Mouse (Mus musculus) heart, postnatal 14 days (tissue): ENCODE data around the gene Map3k3. TPM values are rescaled to one million over a fixed set of nuclear protein-coding genes. Genes with fewer than 3 reads are reported as not detected.
"Not testable (repeated sequence)": the region's sequence is repeated elsewhere in the genome, so short reads cannot be mapped to it uniquely, and the experiment has no call there.

Experiments
- DNase-seq, 2 experiments: peaks; one replicate each; pipeline ENCODE4 v3.0.0; 2021 to 2022
- intact Hi-C: fragments of 180-260 bp; cut with DNase I; formaldehyde crosslinking; loops from one replicate; pipeline ENCODE4 v1.15.1; 2025
- total RNA-seq, 2 experiments: library from RNA; stranded (reverse); gene quantifications; 2 replicates each; pipeline ENCODE4 v1.2.3; 2021

Map3k3 gene
- total RNA-seq, 2 experiments from 2014 or later = 45.9 to 47.1 TPM

GRCm38 (mm10) chr11:106066616-106067015, 17.8 kb upstream of the Map3k3 start:
- DNase-seq = peak; percentile 53 to 57
- intact Hi-C loops = not testable (repeated sequence)

GRCm38 (mm10) chr11:106073774-106074173, 10.6 kb upstream of the Map3k3 start:
- intact Hi-C loops = loop anchor here (2.0 kb wide), 1 partner anchor 147 kb away; no protein-coding TSS in a partner anchor
- no peak for DNase-seq

- intact Hi-C loops = loop anchor here (5.0 kb wide), 1 partner anchor 74 kb away; no protein-coding TSS in a partner anchor
- peak; percentile 74 to 84 for DNase-seq
Measured at GRCm38 (mm10) chr11:106076321-106076720, 8.1 kb upstream of the Map3k3 start.

- intact Hi-C loops = loop anchor here (1.0 kb wide), 1 partner anchor 49 kb away; no protein-coding TSS in a partner anchor
- DNase-seq = peak; percentile 83 to 86
Measured at GRCm38 (mm10) chr11:106084911-106085561, 623 bp downstream of the Map3k3 start.

GRCm38 (mm10) chr11:106098223-106098622, 13.8 kb downstream of the Map3k3 start:
- peak; percentile 8 to 23 for DNase-seq
- intact Hi-C loops = no loop called here

GRCm38 (mm10) chr11:106102866-106103265, 18.5 kb downstream of the Map3k3 start:
- peak in 1 of 2 experiments; percentile 14 for DNase-seq

GRCm38 (mm10) chr11:106106047-106106587, 21.7 kb downstream of the Map3k3 start:
- intact Hi-C loops = no loop called here
- no peak for DNase-seq

More at GRCm38 (mm10) chr11:106102866-106103265, 18.5 kb downstream of the Map3k3 start:
- intact Hi-C loops = loop anchor here (2.0 kb wide), 1 partner anchor 16 kb away; no protein-coding TSS in a partner anchor

- intact Hi-C loops = no loop called here
- DNase-seq = no peak
Measured at GRCm38 (mm10) chr11:106111688-106112087, 27.3 kb downstream of the Map3k3 start.

- intact Hi-C loops = no loop called here
- no peak for DNase-seq
Measured at GRCm38 (mm10) chr11:106122221-106122620, 37.8 kb downstream of the Map3k3 start.

GRCm38 (mm10) chr11:106122736-106123135, 38.3 kb downstream of the Map3k3 start:
- intact Hi-C loops = no loop called here
- DNase-seq = peak; percentile 10 to 14

- no peak for DNase-seq
- intact Hi-C loops = no loop called here
Measured at GRCm38 (mm10) chr11:106124784-106125183, 40.4 kb downstream of the Map3k3 start.

GRCm38 (mm10) chr11:106125827-106126226, 41.4 kb downstream of the Map3k3 start:
- no peak for DNase-seq
- intact Hi-C loops = no loop called here

GRCm38 (mm10) chr11:106126727-106127373, 42.4 kb downstream of the Map3k3 start:
- intact Hi-C loops = not testable (repeated sequence)

GRCm38 (mm10) chr11:106129477-106129876, 45.1 kb downstream of the Map3k3 start:
- DNase-seq = no peak
- intact Hi-C loops = no loop called here

More at GRCm38 (mm10) chr11:106126727-106127373, 42.4 kb downstream of the Map3k3 start:
- DNase-seq = not testable (repeated sequence)

GRCm38 (mm10) chr11:106132516-106132915, 48.1 kb downstream of the Map3k3 start:
- DNase-seq = no peak
- intact Hi-C loops = no loop called here

GRCm38 (mm10) chr11:106134580-106135528, 50.4 kb downstream of the Map3k3 start:
- intact Hi-C loops = loop anchor here (1.0 kb wide), 1 partner anchor 50 kb away; no protein-coding TSS in a partner anchor
- DNase-seq = peak; percentile 86 to 90

- intact Hi-C loops = no loop called here
- DNase-seq = no peak
Measured at GRCm38 (mm10) chr11:106151219-106151618, 66.8 kb downstream of the Map3k3 start.

- no peak for DNase-seq
- intact Hi-C loops = no loop called here
Measured at GRCm38 (mm10) chr11:106152132-106152531, 67.7 kb downstream of the Map3k3 start.

GRCm38 (mm10) chr11:106154091-106154490, 69.7 kb downstream of the Map3k3 start:
- intact Hi-C loops = loop anchor here (2.0 kb wide), 1 partner anchor 17 kb away; no protein-coding TSS in a partner anchor
- no peak for DNase-seq

- no peak for DNase-seq
- intact Hi-C loops = loop anchor here (2.0 kb wide), 1 partner anchor 18 kb away; no protein-coding TSS in a partner anchor
Measured at GRCm38 (mm10) chr11:106154770-106155169, 70.4 kb downstream of the Map3k3 start.
